19 mouse cellular contexts compared by ENCODE assay signal in the genomic region with DNA sequence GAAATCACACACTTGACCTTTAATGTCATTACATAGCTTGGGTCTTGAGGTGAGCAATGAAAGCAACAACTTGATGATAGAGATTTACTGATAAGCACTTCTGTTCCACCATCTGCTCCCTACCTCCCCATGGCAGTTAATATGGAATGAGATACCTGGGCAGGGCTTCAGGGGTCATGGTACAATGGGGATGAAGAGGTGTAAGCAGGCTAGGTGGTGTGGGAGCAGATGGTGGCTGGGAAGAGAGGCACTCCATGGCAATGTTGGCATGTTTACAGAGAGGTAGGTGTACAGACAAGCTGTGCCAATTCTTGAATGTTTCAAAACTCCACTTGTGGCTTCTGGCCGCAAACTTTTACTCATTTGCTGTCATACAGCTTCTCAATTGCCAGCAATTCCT.
DNase-seq lines count a peak whose midpoint lies in the region; ATAC-seq and TF ChIP-seq lines count a peak whose summit lies in the region.
"Had no signal": no experiment of that assay in that cellular context is flagged by ENCODE, and none has a peak within 500 bp of the region (broad histone marks: within the 10 kb centered on the region; RNA-seq: fewer than 3 reads in every experiment).

No protein-coding gene starts in this region.

- no peaks in the 10 kb centered on the region for H3K36me3 ChIP-seq in liver, adult 2 months (ENCODE audit: control insufficient read depth, insufficient read depth, low read length)
- no peaks in the 10 kb centered on the region for H3K36me3 ChIP-seq in liver, embryonic 12.5 days
- H3K36me3 ChIP-seq in hindbrain, embryonic 14.5 days (replicated peaks; ENCODE audit: control insufficient read depth, insufficient read depth) = no peaks in the 10 kb centered on the region
- H3K36me3 ChIP-seq: embryonic facial prominence, embryonic 13.5 days; heart, embryonic 12.5 days; hindbrain, embryonic 10.5 days; hindbrain, embryonic 15.5 days had no signal

- no peak overlapping the region for H3K9ac ChIP-seq in liver, adult 2 months (ENCODE audit: low read depth, low read length)
- H3K9ac ChIP-seq in liver, embryonic 12.5 days = no peak overlapping the region
- no peak overlapping the region for H3K9ac ChIP-seq in hindbrain, embryonic 14.5 days
- H3K9ac ChIP-seq: embryonic facial prominence, embryonic 13.5 days; forebrain, embryonic 13.5 days; forebrain, postnatal 0 days; heart, embryonic 12.5 days; hindbrain, embryonic 15.5 days had no signal

- H3K4me1 ChIP-seq in liver, adult 2 months (ENCODE audit: control insufficient read depth, insufficient read depth, low read length) = no peaks in the 10 kb centered on the region
- H3K4me1 ChIP-seq in liver, embryonic 12.5 days = no peaks in the 10 kb centered on the region
- no peaks in the 10 kb centered on the region for H3K4me1 ChIP-seq in hindbrain, embryonic 14.5 days (replicated peaks; ENCODE audit: control insufficient read depth, insufficient read depth, low read length)
- H3K4me1 ChIP-seq: embryonic facial prominence, embryonic 13.5 days; forebrain, embryonic 13.5 days; heart, embryonic 12.5 days; hindbrain, embryonic 10.5 days; hindbrain, embryonic 15.5 days had no signal

- H3K4me2 ChIP-seq in liver, embryonic 12.5 days = no peak overlapping the region
- no peak overlapping the region for H3K4me2 ChIP-seq in hindbrain, embryonic 14.5 days (replicated peaks)
- H3K4me2 ChIP-seq: embryonic facial prominence, embryonic 13.5 days; forebrain, embryonic 13.5 days; heart, embryonic 12.5 days; hindbrain, embryonic 15.5 days had no signal

- H3K27ac ChIP-seq in liver, adult 2 months (replicated peaks; ENCODE audit: insufficient read depth, low read depth, low read length) = no peak overlapping the region
- H3K27ac ChIP-seq in liver, embryonic 12.5 days = no peak overlapping the region
- no peak overlapping the region for H3K27ac ChIP-seq in hindbrain, embryonic 14.5 days
- H3K27ac ChIP-seq: embryonic facial prominence, embryonic 13.5 days; forebrain, embryonic 13.5 days; hindbrain, embryonic 10.5 days; hindbrain, embryonic 15.5 days had no signal

- H3K4me3 ChIP-seq in liver, adult 2 months (ENCODE audit: insufficient read depth, low read depth, low read length) = no peak overlapping the region
- no peak overlapping the region for H3K4me3 ChIP-seq in liver, embryonic 12.5 days
- no peak overlapping the region for H3K4me3 ChIP-seq in hindbrain, embryonic 14.5 days (replicated peaks; ENCODE audit: low read length)
- H3K4me3 ChIP-seq: embryonic facial prominence, embryonic 13.5 days; forebrain, embryonic 13.5 days; heart, embryonic 12.5 days; hindbrain, embryonic 10.5 days; hindbrain, embryonic 15.5 days had no signal

- WGBS in liver, adult 2 months = 40% methylated on average over 1 of the region's 1 CpGs
- 68% methylated on average over 1 of the region's 1 CpGs for WGBS in liver, embryonic 12.5 days (ENCODE audit: insufficient replicate concordance)
- WGBS in hindbrain, embryonic 14.5 days = 92% methylated on average over 1 of the region's 1 CpGs

- no peaks in the 10 kb centered on the region for H3K79me2 ChIP-seq in liver, adult 2 months (ENCODE audit: control insufficient read depth, insufficient read depth, low read length)

- peak; percentile 4 for DNase-seq in liver, adult 2 months (ENCODE audit: extremely low read depth, low read depth, low spot score)
- peak; percentile 27 for DNase-seq in cerebellum, adult 8-10 months
- peak; percentile 2 to 27 for DNase-seq in cerebellum, postnatal 14 days
- peak; percentile 3 for DNase-seq in gonadal fat pad, adult 2 months (ENCODE audit: low read depth)
- no peak for DNase-seq in hindbrain, embryonic 14.5 days (ENCODE audit: low spot score)
- no peak for DNase-seq in layer of hippocampus, adult 9-10 months (ENCODE audit: low spot score)
- DNase-seq in MN1 (ENCODE audit: low spot score) = no peak
- DNase-seq: adrenal gland, adult 2 months; forebrain, postnatal 0 days; gastrocnemius, postnatal 14 days; kidney, adult 8-10 months had no signal

- no peak for TF ChIP-seq POLR2A in liver, adult 2 months (IDR thresholded peaks at IDR 0.05; ENCODE audit: extremely low read depth, insufficient read depth, low read length)

- H3K9me3 ChIP-seq in liver, embryonic 12.5 days (replicated peaks) = no peaks in the 10 kb centered on the region
- H3K9me3 ChIP-seq in hindbrain, embryonic 14.5 days (ENCODE audit: control insufficient read depth, low read length) = no peaks in the 10 kb centered on the region
- H3K9me3 ChIP-seq: embryonic facial prominence, embryonic 13.5 days; forebrain, embryonic 13.5 days; heart, embryonic 12.5 days; hindbrain, embryonic 10.5 days; hindbrain, embryonic 15.5 days had no signal

- H3K27me3 ChIP-seq in liver, adult 2 months (ENCODE audit: control insufficient read depth, insufficient read depth, low read length) = no peaks in the 10 kb centered on the region
- no peaks in the 10 kb centered on the region for H3K27me3 ChIP-seq in liver, embryonic 12.5 days (replicated peaks)
- H3K27me3 ChIP-seq in hindbrain, embryonic 14.5 days (ENCODE audit: control insufficient read depth, insufficient read depth, low read length) = no peaks in the 10 kb centered on the region
- H3K27me3 ChIP-seq: embryonic facial prominence, embryonic 13.5 days; forebrain, embryonic 13.5 days; heart, embryonic 12.5 days; hindbrain, embryonic 15.5 days had no signal

- no peak for ATAC-seq in liver, embryonic 12.5 days
- ATAC-seq in hindbrain, embryonic 14.5 days (ENCODE audit: low FRiP score) = no peak
- ATAC-seq: forebrain, embryonic 13.5 days; forebrain, postnatal 0 days; intestine, embryonic 16.5 days; Patski had no signal

- no peak for TF ChIP-seq CTCF in liver, adult 2 months (IDR thresholded peaks at IDR 0.05; ENCODE audit: low read depth, low read length)

Comparison
In these comparisons a context has a peak if more than half of its experiments do, and no peak if none do; other contexts are left out.
1. DNase-seq: peak in liver, adult 2 months (single experiment), cerebellum, adult 8-10 months (single experiment), cerebellum, postnatal 14 days (2 of 2) and gonadal fat pad, adult 2 months (single experiment); none in hindbrain, embryonic 14.5 days (single experiment), layer of hippocampus, adult 9-10 months (single experiment) and MN1 (single experiment).